Mouse (Mus musculus) kidney, embryonic 14.5 days (tissue): ENCODE measurements around the gene Lmf1. TPM values are rescaled to one million over a fixed set of nuclear protein-coding genes. Genes with fewer than 3 reads are reported as not detected.

Source experiments
- polyA plus RNA-seq: library from polyadenylated mRNA; unstranded; fragments of >200 nt; fragmentation: Nextera tagmentation; extraction: Ambion mirVana; gene quantifications from 2 replicates; pipeline ENCODE4 v1.2.1, GENCODE M21; 2014

The Lmf1 gene
- polyA plus RNA-seq, 1 experiment from 2014 or later, result 29.8 TPM

Other genes starting within 250 kb of the Lmf1 start
- gene Tpsab1, start 233.5 kb upstream of the Lmf1 start, polyA plus RNA-seq, result 0.27 and 0.39 TPM in 2 replicates
- 0.30 and 0.57 TPM in 2 replicates for gene Tpsb2, start 212.8 kb upstream of the Lmf1 start, polyA plus RNA-seq
- gene Tpsg1, start 209.8 kb upstream of the Lmf1 start, polyA plus RNA-seq, result 0.49 TPM in 1 of 2 replicates, not detected in the other
- 3.0 and 4.0 TPM in 2 replicates for gene Cacna1h, start 145.3 kb upstream of the Lmf1 start, polyA plus RNA-seq
- gene Tekt4, start 124.5 kb upstream of the Lmf1 start, polyA plus RNA-seq, result not detected in 2 replicates
- not detected in 2 replicates for gene Sstr5, start 81.8 kb upstream of the Lmf1 start, polyA plus RNA-seq
- 6.5 and 8.5 TPM in 2 replicates for gene Sox8, start 8.4 kb upstream of the Lmf1 start, polyA plus RNA-seq
- 0.50 and 1.5 TPM in 2 replicates for gene Gng13, start 138.1 kb downstream of the Lmf1 start, polyA plus RNA-seq
- 17.3 and 26.0 TPM in 2 replicates for gene Chtf18, start 148.3 kb downstream of the Lmf1 start, polyA plus RNA-seq
- 21.6 and 22.1 TPM in 2 replicates for gene Rpusd1, start 148.6 kb downstream of the Lmf1 start, polyA plus RNA-seq
- gene Mslnl, start 157.0 kb downstream of the Lmf1 start, polyA plus RNA-seq, result not detected in 2 replicates
- 2.6 and 3.3 TPM in 2 replicates for gene Msln, start 175.3 kb downstream of the Lmf1 start, polyA plus RNA-seq
- 25.3 and 27.3 TPM in 2 replicates for gene Narfl, start 194.7 kb downstream of the Lmf1 start, polyA plus RNA-seq
- gene Haghl, start 206.6 kb downstream of the Lmf1 start, polyA plus RNA-seq, result 75.4 and 75.6 TPM in 2 replicates
- 0.32 and 0.41 TPM in 2 replicates for gene Ccdc78, start 207.5 kb downstream of the Lmf1 start, polyA plus RNA-seq
- gene Fam173a, start 213.8 kb downstream of the Lmf1 start, polyA plus RNA-seq, result 90.2 and 111 TPM in 2 replicates
- not detected in 2 replicates for gene AC134908.4, start 216.6 kb downstream of the Lmf1 start, polyA plus RNA-seq
- gene Metrn, start 218.1 kb downstream of the Lmf1 start, polyA plus RNA-seq, result 8.2 and 28.6 TPM in 2 replicates
- 1.1 and 1.3 TPM in 2 replicates for gene Fbxl16, start 230.0 kb downstream of the Lmf1 start, polyA plus RNA-seq
- gene Wdr24, start 244.5 kb downstream of the Lmf1 start, polyA plus RNA-seq, result 21.4 and 32.0 TPM in 2 replicates
- 45.7 and 47.0 TPM in 2 replicates for gene Jmjd8, start 249.8 kb downstream of the Lmf1 start, polyA plus RNA-seq